Mouse (Mus musculus): ENCODE results near the gene Myb.

DNA sequence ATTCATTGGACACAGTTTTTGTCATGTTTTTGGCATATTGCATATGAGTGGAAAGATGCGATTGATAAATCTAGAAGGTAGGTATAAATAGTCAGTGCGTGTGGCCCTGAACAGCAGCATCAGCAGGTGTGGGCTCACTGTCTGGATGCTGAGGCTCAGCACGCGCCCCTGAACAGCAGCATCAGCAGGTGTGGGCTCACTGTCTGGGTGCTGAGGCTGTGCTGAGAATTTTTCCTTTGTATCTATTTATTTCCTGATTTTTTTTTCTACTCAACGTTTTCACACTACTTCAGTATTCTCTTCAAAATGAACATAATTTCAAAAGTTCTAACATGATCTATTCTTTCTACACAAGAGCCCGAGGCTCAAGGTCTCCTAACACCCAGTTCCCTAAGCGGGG, 84.1 kb downstream of the Myb start:
- TF ChIP-seq ZNF384 (IDR thresholded peaks at IDR 0.05; ENCODE audit: low read depth, low read length) (no peak), MAZ (IDR thresholded peaks at IDR 0.05; ENCODE audit: low read depth, low read length) (no peak), POLR2A (IDR thresholded peaks at IDR 0.05; ENCODE audit: control insufficient read depth in 1 of 2, insufficient read depth in 1 of 2, low read depth in 1 of 2, low read length in 2 of 2, poor library complexity in 1 of 2) (no peak)

Data from MEL (cell line).